Mouse (Mus musculus) kidney, adult 18-20 months (tissue): ENCODE results near the gene Krt9.
A peak's percentile ranks its signal among the peaks of the same experiment; 100 is the strongest.

ENCODE experiments used
- DNase-seq: peaks from one replicate; pipeline ENCODE4 v3.0.0; 2021

Gene Krt9

GRCm38 (mm10) chr11:100148615-100149330 is 44.3 kb downstream of the Krt9 start, which contains the start of gene Krt19:
TSS of gene Krt19 (minus strand) at chr11:100148665.
- DNase-seq = no peak

GRCm38 (mm10) chr11:100147566-100148353 is 45.3 kb downstream of the Krt9 start:
- DNase-seq = no peak

- DNase-seq = no peak
Observed at GRCm38 (mm10) chr11:100145858-100146560, 47.0 kb downstream of the Krt9 start.

- peak; percentile 18 for DNase-seq
Observed at GRCm38 (mm10) chr11:100145104-100145503, 47.9 kb downstream of the Krt9 start.

GRCm38 (mm10) chr11:100140966-100141365 is 52.1 kb downstream of the Krt9 start:
- peak; percentile 10 for DNase-seq

- DNase-seq = no peak
Observed at GRCm38 (mm10) chr11:100139391-100139790, 53.7 kb downstream of the Krt9 start.

GRCm38 (mm10) chr11:100138809-100139208 is 54.2 kb downstream of the Krt9 start:
- DNase-seq = no peak

GRCm38 (mm10) chr11:100137693-100138092 is 55.4 kb downstream of the Krt9 start:
- no peak for DNase-seq
